Mouse (Mus musculus) liver, adult 2 months (tissue): ENCODE measurements around the gene Cetn4. TPM values are rescaled to one million over a fixed set of nuclear protein-coding genes. Genes with fewer than 3 reads are reported as not detected.

Experiments used
- DNase-seq: peaks from one replicate; pipeline ENCODE4 v3.0.0-alpha.2; 2011; ENCODE audit warnings: low read depth, low spot score; ENCODE audit errors: extremely low read depth
- H3K27ac ChIP-seq: fragments of 200-500 bp; replicated peaks from 2 replicates; pipeline ENCODE4 v1.5.1; 2012; ENCODE audit warnings: low read depth, mild to moderate bottlenecking, control low read depth, inconsistent platforms, low read length; ENCODE audit not compliant: insufficient read depth
- H3K27me3 ChIP-seq: fragments of 200-500 bp; 2 replicates; pipeline ENCODE4 v1.6.1; 2012; ENCODE audit warnings: mild to moderate bottlenecking, moderate library complexity, low read length, inconsistent platforms; ENCODE audit not compliant: control insufficient read depth, insufficient read depth
- H3K36me3 ChIP-seq: fragments of 200-500 bp; 2 replicates; pipeline ENCODE4 v1.6.1; 2012; ENCODE audit warnings: low read length, inconsistent platforms; ENCODE audit not compliant: control insufficient read depth, insufficient read depth
- H3K4me1 ChIP-seq: fragments of 200-500 bp; 2 replicates; pipeline ENCODE4 v1.6.1; 2011; ENCODE audit warnings: low read length; ENCODE audit not compliant: control insufficient read depth, insufficient read depth
- H3K4me3 ChIP-seq: fragments of 200-500 bp; 2 replicates; pipeline ENCODE4 v1.5.1; 2011; ENCODE audit warnings: low read depth, mild to moderate bottlenecking, control low read depth, low read length, moderate library complexity; ENCODE audit not compliant: insufficient read depth
- H3K79me2 ChIP-seq: fragments of 200-500 bp; 2 replicates; pipeline ENCODE4 v1.6.1; 2012; ENCODE audit warnings: inconsistent platforms, mild to moderate bottlenecking, low read length, moderate library complexity; ENCODE audit not compliant: control insufficient read depth, insufficient read depth
- H3K9ac ChIP-seq: fragments of 200-500 bp; 2 replicates; pipeline ENCODE4 v1.6.1; 2012; ENCODE audit warnings: low read depth, mild to moderate bottlenecking, control low read depth, inconsistent platforms, low read length
- CTCF ChIP-seq: fragments of 200-500 bp; IDR thresholded peaks from 2 replicates; pipeline ENCODE4 v1.5.1; 2011; ENCODE audit warnings: low read depth, low read length, control low read depth
- POLR2A ChIP-seq: fragments of 200-500 bp; IDR thresholded peaks from 2 replicates; pipeline ENCODE4 v1.6.1; 2011; ENCODE audit warnings: low read length, control low read depth; ENCODE audit not compliant: insufficient read depth; ENCODE audit errors: extremely low read depth
- WGBS: fragments of 180-500 bp; shearing (Covaris S2); methylation state at CpG from one replicate; pipeline ENCODE4 v1.1.7; 2018; 5-methylcytosine and 5-hydroxymethylcytosine counted together
- polyA plus RNA-seq: library from polyadenylated mRNA; depleted of rRNA; stranded (reverse); fragments of >200 nt; gene quantifications from 2 replicates; pipeline ENCODE4 v1.2.3, GENCODE M21; 2012; rRNA removed
- total RNA-seq: library from RNA; depleted of rRNA; stranded (reverse); fragments of >200 nt; gene quantifications from 2 replicates; pipeline ENCODE4 v1.2.3, GENCODE M21; 2014; rRNA removed

The Cetn4 gene
- total and polyA plus RNA-seq, 2 experiments, result 0.18 TPM; not detected in 1

DNA sequence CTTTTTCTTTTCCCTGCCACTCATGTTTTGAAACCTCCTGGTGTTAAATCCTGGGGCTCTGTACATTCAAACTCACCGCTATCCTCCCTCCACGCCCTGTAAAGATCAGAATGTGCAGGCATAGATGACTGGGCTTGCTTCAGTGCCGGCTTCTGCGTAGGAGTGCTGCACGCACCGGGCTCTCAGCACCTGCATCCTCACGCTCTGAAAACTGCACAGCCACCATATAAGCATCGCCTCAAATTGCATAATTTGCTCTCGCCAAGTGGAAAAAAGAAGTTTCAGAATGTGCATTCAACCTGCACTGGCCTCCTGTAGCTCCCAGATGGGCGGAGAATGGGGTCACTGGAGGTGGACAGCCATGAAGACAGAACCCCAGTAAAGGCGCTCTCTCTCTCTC is 44.2 kb downstream of the Cetn4 start:
- H3K79me2 ChIP-seq, result no peaks in the 10 kb centered on the region
- 81% methylated on average over 11 of the region's 11 CpGs for WGBS
- no peak overlapping the region for H3K27ac ChIP-seq
- no peaks in the 10 kb centered on the region for H3K27me3 ChIP-seq
- no peak overlapping the region for H3K4me3 ChIP-seq
- no peaks in the 10 kb centered on the region for H3K4me1 ChIP-seq
- no peak overlapping the region for H3K9ac ChIP-seq
- TF ChIP-seq CTCF, result no peak
- no peak for TF ChIP-seq POLR2A
- no peak for DNase-seq
- H3K36me3 ChIP-seq, result no peaks in the 10 kb centered on the region

DNA sequence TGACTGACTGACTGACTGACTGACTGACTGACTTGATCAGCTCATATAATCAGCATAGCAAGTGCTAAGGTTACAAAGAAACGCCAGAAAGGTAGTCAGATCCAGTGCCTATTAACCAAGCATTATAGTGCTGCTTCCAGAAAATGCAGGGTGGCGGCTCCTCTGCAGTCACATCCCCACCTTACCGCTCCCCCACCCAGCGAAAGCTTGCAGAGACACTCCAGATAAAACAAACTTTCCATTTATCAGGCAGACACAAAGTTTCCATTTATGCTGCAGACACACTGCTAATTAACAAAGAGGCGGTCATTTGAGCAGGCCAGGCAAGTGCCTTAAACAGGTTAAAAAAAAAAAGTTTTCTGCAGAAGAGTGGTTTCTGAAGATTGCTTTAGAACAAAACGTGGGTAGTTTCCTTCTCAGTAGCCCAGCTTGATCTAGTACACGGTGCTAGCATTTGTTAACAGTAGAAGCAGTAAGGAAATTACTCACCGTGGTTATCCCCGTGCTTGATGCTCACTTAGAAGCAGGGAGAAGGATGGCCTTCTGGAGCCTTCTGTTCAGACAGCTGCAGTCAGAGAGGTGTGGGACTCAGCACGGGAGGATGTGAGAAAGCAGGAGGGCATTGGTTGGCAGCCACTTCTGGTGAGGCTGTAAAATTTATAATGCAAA is 53.0 kb downstream of the Cetn4 start:
- Histone ChIP-seq H3K79me2 (no peaks in the 10 kb centered on the region), H3K4me3 (no peak overlapping the region), H3K27me3 (no peaks in the 10 kb centered on the region), H3K27ac (no peak overlapping the region), H3K36me3 (no peaks in the 10 kb centered on the region), H3K4me1 (no peaks in the 10 kb centered on the region), H3K9ac (no peak overlapping the region)
- TF ChIP-seq CTCF (no peak), POLR2A (no peak)
- WGBS, result 68% methylated on average over 10 of the region's 10 CpGs
- no peak for DNase-seq

DNA sequence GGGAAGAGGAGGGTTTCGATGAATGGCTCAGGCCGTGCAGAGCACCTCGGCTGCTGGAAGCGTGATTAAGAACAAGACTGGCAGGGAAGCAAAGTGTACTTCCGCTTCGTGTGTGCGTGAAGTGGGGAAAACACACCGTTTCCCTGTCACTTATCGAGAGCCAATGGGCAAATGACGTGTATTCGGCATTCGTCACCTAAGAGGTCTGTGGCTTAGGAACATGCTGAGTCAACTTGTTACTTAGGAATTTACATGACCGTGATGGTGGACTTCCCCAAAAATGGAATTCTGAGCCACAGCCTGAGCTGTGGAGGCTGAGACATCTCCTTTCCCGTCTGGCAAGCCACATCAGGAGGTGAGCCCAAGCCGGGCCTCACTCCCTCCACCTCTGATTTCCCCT is 54.7 kb downstream of the Cetn4 start:
- WGBS, result 86% methylated on average over 15 of the region's 15 CpGs
- H3K4me3 ChIP-seq, result no peak overlapping the region
- no peak overlapping the region for H3K9ac ChIP-seq
- no peaks in the 10 kb centered on the region for H3K27me3 ChIP-seq
- H3K4me1 ChIP-seq, result no peaks in the 10 kb centered on the region
- no peak overlapping the region for H3K27ac ChIP-seq
- no peak for DNase-seq
- no peaks in the 10 kb centered on the region for H3K79me2 ChIP-seq
- no peaks in the 10 kb centered on the region for H3K36me3 ChIP-seq
- TF ChIP-seq CTCF (no peak), POLR2A (no peak)

Other genes starting within 250 kb of the Cetn4 start
- gene Adad1, start 249.2 kb downstream of the Cetn4 start, total RNA-seq, result not detected in 2 replicates
- gene Adad1, start 249.2 kb downstream of the Cetn4 start, polyA plus RNA-seq, result not detected in 2 replicates
- gene Il2, start 186.7 kb downstream of the Cetn4 start, total RNA-seq, result not detected in 2 replicates
- gene Il2, start 186.7 kb downstream of the Cetn4 start, polyA plus RNA-seq, result not detected in 2 replicates
- gene Il21, start 80.1 kb downstream of the Cetn4 start, total RNA-seq, result not detected in 2 replicates
- not detected in 2 replicates for gene Il21, start 80.1 kb downstream of the Cetn4 start, polyA plus RNA-seq
- gene Bbs12, start 154 bp downstream of the Cetn4 start, total RNA-seq, result 0.94 and 1.1 TPM in 2 replicates
- 0.09 and 0.14 TPM in 2 replicates for gene Bbs12, start 154 bp downstream of the Cetn4 start, polyA plus RNA-seq
- gene Fgf2, start 35.6 kb upstream of the Cetn4 start, total RNA-seq, result 0.46 and 0.67 TPM in 2 replicates
- 0.07 and 0.11 TPM in 2 replicates for gene Fgf2, start 35.6 kb upstream of the Cetn4 start, polyA plus RNA-seq
- gene Spata5, start 107.2 kb upstream of the Cetn4 start, total RNA-seq, result 7.2 and 8.7 TPM in 2 replicates
- 1.1 and 1.3 TPM in 2 replicates for gene Spata5, start 107.2 kb upstream of the Cetn4 start, polyA plus RNA-seq
- gene Nudt6, start 107.5 kb upstream of the Cetn4 start, total RNA-seq, result 8.0 and 11.3 TPM in 2 replicates
- gene Nudt6, start 107.5 kb upstream of the Cetn4 start, polyA plus RNA-seq, result 28.4 and 32.4 TPM in 2 replicates